Mouse (Mus musculus) limb, embryonic 13.5 days (tissue): ENCODE results near the gene Slc15a1. TPM values are rescaled to one million over a fixed set of nuclear protein-coding genes. Genes with fewer than 3 reads are reported as not detected.

Experiments used
- ATAC-seq: fragments of 200-750 bp; cut with Nextera tagmentation; 2 replicates; pipeline ENCODE4 v1.8.0; 2017; ENCODE audit warnings: low read depth, moderate number of reproducible peaks, moderate TSS enrichment; ENCODE audit not compliant: low FRiP score
- H3K27ac ChIP-seq: fragments of 300-500 bp; sonication (generic); 2 replicates; pipeline ENCODE4 v1.5.1; 2015; ENCODE audit warnings: inconsistent platforms, mild to moderate bottlenecking, moderate library complexity
- H3K27me3 ChIP-seq: fragments of 300-500 bp; sonication (generic); 2 replicates; pipeline ENCODE4 v1.6.1; 2015; ENCODE audit warnings: mild to moderate bottlenecking, inconsistent platforms
- H3K36me3 ChIP-seq: fragments of 300-500 bp; sonication (generic); 2 replicates; pipeline ENCODE4 v1.6.1; 2015; ENCODE audit warnings: inconsistent platforms, mild to moderate bottlenecking, moderate library complexity
- H3K4me1 ChIP-seq: fragments of 300-500 bp; sonication (generic); 2 replicates; pipeline ENCODE4 v1.6.1; 2015; ENCODE audit warnings: inconsistent platforms
- H3K4me2 ChIP-seq: fragments of 300-500 bp; sonication (generic); replicated peaks from 2 replicates; pipeline ENCODE4 v1.6.1; 2015; ENCODE audit warnings: inconsistent platforms, mild to moderate bottlenecking, moderate library complexity
- H3K4me3 ChIP-seq: fragments of 300-500 bp; sonication (generic); 2 replicates; pipeline ENCODE4 v1.5.1; 2015; ENCODE audit warnings: moderate library complexity, mild to moderate bottlenecking, inconsistent platforms
- H3K9ac ChIP-seq: fragments of 300-500 bp; sonication (generic); 2 replicates; pipeline ENCODE4 v1.6.1; 2015; ENCODE audit warnings: mild to moderate bottlenecking, inconsistent platforms
- H3K9me3 ChIP-seq: fragments of 300-500 bp; sonication (generic); 2 replicates; pipeline ENCODE4 v1.6.1; 2016; ENCODE audit warnings: inconsistent platforms
- WGBS: fragments of 180-500 bp; shearing (Covaris S2); methylation state at CpG from one replicate; pipeline ENCODE4 v1.1.7; 2015; 5-methylcytosine and 5-hydroxymethylcytosine counted together
- polyA plus RNA-seq: library from polyadenylated mRNA; unstranded; fragments of >200 nt; fragmentation: Nextera tagmentation; extraction: Ambion mirVana; gene quantifications from 2 replicates; pipeline ENCODE4 v1.2.1, GENCODE M21; 2015

Gene Slc15a1
- polyA plus RNA-seq, 1 experiment from 2014 or later = not detected

GRCm38 (mm10) chr14:121460966-121461365 is 44.1 kb downstream of the Slc15a1 start:
- no peaks in the 10 kb centered on the region for H3K27me3 ChIP-seq
- H3K27ac ChIP-seq = no peak overlapping the region
- no peak overlapping the region for H3K9ac ChIP-seq
- 83% methylated on average over 3 of the region's 3 CpGs for WGBS
- H3K4me3 ChIP-seq = no peak overlapping the region
- ATAC-seq = no peak
- H3K4me2 ChIP-seq = no peak overlapping the region
- H3K4me1 ChIP-seq = no peaks in the 10 kb centered on the region
- no peaks in the 10 kb centered on the region for H3K9me3 ChIP-seq
- H3K36me3 ChIP-seq = no peaks in the 10 kb centered on the region

- Histone ChIP-seq H3K4me2 (no peak overlapping the region), H3K4me3 (no peak overlapping the region), H3K9ac (no peak overlapping the region), H3K4me1 (no peaks in the 10 kb centered on the region), H3K36me3 (no peaks in the 10 kb centered on the region; the same call in 1 of the 2 replicates), H3K27ac (no peak overlapping the region), H3K9me3 (peaks cover 7% of the 10 kb centered on the region), H3K27me3 (no peaks in the 10 kb centered on the region)
- no peak for ATAC-seq
- 81% methylated on average over 1 of the region's 1 CpGs for WGBS
Measured at GRCm38 (mm10) chr14:121458521-121458920, 46.5 kb downstream of the Slc15a1 start.

GRCm38 (mm10) chr14:121457536-121457935 is 47.5 kb downstream of the Slc15a1 start:
- no peak for ATAC-seq
- no peak overlapping the region for H3K27ac ChIP-seq
- no peak overlapping the region for H3K4me3 ChIP-seq
- H3K27me3 ChIP-seq = no peaks in the 10 kb centered on the region
- H3K9me3 ChIP-seq = peaks cover 7% of the 10 kb centered on the region
- H3K9ac ChIP-seq = no peak overlapping the region
- H3K4me2 ChIP-seq = no peak overlapping the region
- H3K4me1 ChIP-seq = no peaks in the 10 kb centered on the region
- no peaks in the 10 kb centered on the region; the same call in 1 of the 2 replicates for H3K36me3 ChIP-seq
- WGBS = 46% methylated on average over 6 of the region's 6 CpGs

- no peak overlapping the region for H3K4me3 ChIP-seq
- 85% methylated on average over 11 of the region's 11 CpGs for WGBS
- ATAC-seq = no peak
- no peak overlapping the region for H3K4me2 ChIP-seq
- no peaks in the 10 kb centered on the region for H3K4me1 ChIP-seq
- no peak overlapping the region for H3K27ac ChIP-seq
- 0 out of 2 replicates have a peak, but pooled peaks cover 3% of the 10 kb centered on the region for H3K27me3 ChIP-seq
- H3K9ac ChIP-seq = no peak overlapping the region
- no peaks in the 10 kb centered on the region; the same call in 1 of the 2 replicates for H3K36me3 ChIP-seq
- peaks cover 7% of the 10 kb centered on the region for H3K9me3 ChIP-seq
Measured at GRCm38 (mm10) chr14:121456416-121457285, 48.4 kb downstream of the Slc15a1 start.

- Histone ChIP-seq H3K4me3 (no peak overlapping the region), H3K9me3 (peaks cover 7% of the 10 kb centered on the region), H3K4me2 (no peak overlapping the region), H3K27ac (no peak overlapping the region), H3K4me1 (no peaks in the 10 kb centered on the region), H3K27me3 (0 out of 2 replicates have a peak, but pooled peaks cover 3% of the 10 kb centered on the region), H3K9ac (no peak overlapping the region), H3K36me3 (no peaks in the 10 kb centered on the region; the same call in 1 of the 2 replicates)
- WGBS = 80% methylated on average over 15 of the region's 15 CpGs
- ATAC-seq = no peak
Measured at GRCm38 (mm10) chr14:121455976-121456375, 49.1 kb downstream of the Slc15a1 start.

GRCm38 (mm10) chr14:121455527-121455926 is 49.5 kb downstream of the Slc15a1 start:
- Histone ChIP-seq H3K4me3 (no peak overlapping the region), H3K9me3 (peaks cover 7% of the 10 kb centered on the region), H3K9ac (no peak overlapping the region), H3K36me3 (no peaks in the 10 kb centered on the region; the same call in 1 of the 2 replicates), H3K27ac (no peak overlapping the region), H3K27me3 (0 out of 2 replicates have a peak, but pooled peaks cover 3% of the 10 kb centered on the region), H3K4me2 (no peak overlapping the region), H3K4me1 (no peaks in the 10 kb centered on the region)
- ATAC-seq = no peak
- 13% methylated on average over 6 of the region's 6 CpGs for WGBS

GRCm38 (mm10) chr14:121453130-121453529 is 51.9 kb downstream of the Slc15a1 start:
- no peaks in the 10 kb centered on the region for H3K4me1 ChIP-seq
- 47% methylated on average over 3 of the region's 3 CpGs for WGBS
- no peak overlapping the region for H3K27ac ChIP-seq
- H3K27me3 ChIP-seq = 0 out of 2 replicates have a peak, but pooled peaks cover 3% of the 10 kb centered on the region
- no peak overlapping the region for H3K9ac ChIP-seq
- H3K4me3 ChIP-seq = no peak overlapping the region
- H3K36me3 ChIP-seq = no peaks in the 10 kb centered on the region; the same call in 1 of the 2 replicates
- H3K4me2 ChIP-seq = no peak overlapping the region
- H3K9me3 ChIP-seq = peaks cover 7% of the 10 kb centered on the region
- ATAC-seq = no peak

- WGBS = 83% methylated on average over 6 of the region's 6 CpGs
- H3K4me3 ChIP-seq = no peak overlapping the region
Measured at GRCm38 (mm10) chr14:121452227-121452626, 52.8 kb downstream of the Slc15a1 start.

GRCm38 (mm10) chr14:121451424-121452029 is 53.5 kb downstream of the Slc15a1 start:
- Histone ChIP-seq H3K36me3 (no peaks in the 10 kb centered on the region; the same call in 1 of the 2 replicates), H3K4me3 (no peak overlapping the region), H3K4me1 (peaks cover 7% of the 10 kb centered on the region; the same call in 1 of the 2 replicates), H3K4me2 (no peak overlapping the region), H3K27ac (no peak overlapping the region), H3K9ac (no peak overlapping the region), H3K27me3 (0 out of 2 replicates have a peak, but pooled peaks cover 3% of the 10 kb centered on the region), H3K9me3 (peaks cover 7% of the 10 kb centered on the region)
- no peak for ATAC-seq
- WGBS = 67% methylated on average over 7 of the region's 7 CpGs

More at GRCm38 (mm10) chr14:121452227-121452626, 52.8 kb downstream of the Slc15a1 start:
- no peak overlapping the region for H3K9ac ChIP-seq
- H3K36me3 ChIP-seq = no peaks in the 10 kb centered on the region; the same call in 1 of the 2 replicates
- ATAC-seq = no peak
- H3K27me3 ChIP-seq = 0 out of 2 replicates have a peak, but pooled peaks cover 3% of the 10 kb centered on the region
- peaks cover 1% of the 10 kb centered on the region; the same call in 1 of the 2 replicates for H3K4me1 ChIP-seq
- no peak overlapping the region for H3K27ac ChIP-seq
- H3K9me3 ChIP-seq = peaks cover 7% of the 10 kb centered on the region
- H3K4me2 ChIP-seq = no peak overlapping the region

GRCm38 (mm10) chr14:121450504-121451423 is 54.3 kb downstream of the Slc15a1 start:
- Histone ChIP-seq H3K9me3 (peaks cover 7% of the 10 kb centered on the region), H3K4me1 (peaks cover 7% of the 10 kb centered on the region; the same call in 1 of the 2 replicates), H3K9ac (0 out of 2 replicates have a peak overlapping the region, but pooled peaks have one; percentile 25), H3K36me3 (no peaks in the 10 kb centered on the region; the same call in 1 of the 2 replicates), H3K27me3 (0 out of 2 replicates have a peak, but pooled peaks cover 3% of the 10 kb centered on the region), H3K4me2 (peak overlapping the region; percentile 62), H3K4me3 (peak overlapping the region; percentile 27), H3K27ac (no peak overlapping the region)
- peak; percentile 49; the same call in 1 of the 2 replicates for ATAC-seq
- WGBS = 19% methylated on average over 18 of the region's 18 CpGs

- Histone ChIP-seq H3K27ac (no peak overlapping the region), H3K9ac (no peak overlapping the region), H3K9me3 (no peaks in the 10 kb centered on the region), H3K36me3 (no peaks in the 10 kb centered on the region), H3K4me3 (no peak overlapping the region), H3K27me3 (peaks cover under 1% of the 10 kb centered on the region; the same call in 1 of the 2 replicates), H3K4me1 (peaks cover 7% of the 10 kb centered on the region; the same call in 1 of the 2 replicates), H3K4me2 (peak overlapping the region; percentile 35)
- peak; percentile 82 for ATAC-seq
- 9% methylated on average over 9 of the region's 9 CpGs for WGBS
Measured at GRCm38 (mm10) chr14:121446951-121447350, 58.1 kb downstream of the Slc15a1 start.
